In the genomic region with DNA sequence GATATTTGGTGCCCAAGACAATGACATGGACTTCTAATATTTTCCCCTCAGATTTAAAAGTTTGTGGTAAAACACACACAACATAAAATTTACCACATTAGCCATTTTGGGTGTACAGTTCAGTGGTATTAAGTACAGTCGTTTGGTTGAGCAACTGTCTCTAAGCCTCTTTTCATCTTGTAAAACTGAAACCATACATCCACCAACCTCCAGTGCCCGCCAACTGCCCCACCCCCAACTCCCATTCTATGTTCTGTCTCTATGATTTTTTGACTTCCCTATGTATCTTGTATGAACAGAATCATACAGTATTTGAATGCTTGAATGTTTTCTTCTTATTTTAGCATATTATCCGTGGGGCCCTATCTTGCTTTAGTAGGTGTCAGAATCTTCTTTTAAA, we compare ENCODE assay signal across 25 mouse cellular contexts. TPM values are rescaled to one million over a fixed set of nuclear protein-coding genes. Genes with fewer than 3 reads are reported as not detected.
A peak's percentile ranks its signal among the peaks of the same experiment; 100 is the strongest.
DNase-seq lines count a peak whose midpoint lies in the region; ATAC-seq and TF ChIP-seq lines count a peak whose summit lies in the region.
"Had no signal": no experiment of that assay in that cellular context is flagged by ENCODE, and none has a peak within 500 bp of the region (broad histone marks: within the 10 kb centered on the region; RNA-seq: fewer than 3 reads in every experiment).

No protein-coding gene starts in this region.

- TF ChIP-seq CTCF in kidney, adult 2 months (conservative IDR thresholded peaks at IDR 0.05; ENCODE audit: insufficient read depth, insufficient read length, low read depth, low read length), result no peak

- TF ChIP-seq POLR2A in kidney, adult 2 months (IDR thresholded peaks at IDR 0.05; ENCODE audit: low read depth, low read length), result no peak

- WGBS in kidney, adult 2 months, result 89% methylated on average over 3 of the region's 3 CpGs
- 78% methylated on average over 3 of the region's 3 CpGs for WGBS in forebrain, embryonic 11.5 days

- H3K9ac ChIP-seq in forebrain, embryonic 11.5 days (ENCODE audit: low read length), result no peak overlapping the region
- H3K9ac ChIP-seq: embryonic facial prominence, embryonic 15.5 days; forebrain, embryonic 13.5 days; hindbrain, embryonic 12.5 days; kidney, embryonic 15.5 days; liver, embryonic 12.5 days; liver, postnatal 0 days; midbrain, embryonic 13.5 days had no signal

- ATAC-seq in common myeloid progenitor, adult 5-6 weeks (replicated peaks; ENCODE audit: low read depth, poor library complexity, severe bottlenecking), result peak; percentile 53
- ATAC-seq in megakaryocyte progenitor cell, adult 5-6 weeks (replicated peaks; ENCODE audit: poor library complexity), result peak; percentile 36; the same call in 1 of the 2 replicates
- no peak for ATAC-seq in forebrain, embryonic 11.5 days (replicated peaks; ENCODE audit: low FRiP score)
- ATAC-seq: forebrain, embryonic 13.5 days; liver, embryonic 12.5 days; liver, postnatal 0 days; midbrain, embryonic 13.5 days had no signal

- H3K27ac ChIP-seq in kidney, adult 2 months (ENCODE audit: insufficient read depth, low read depth, low read length), result no peak overlapping the region
- H3K27ac ChIP-seq in forebrain, embryonic 11.5 days (ENCODE audit: low read depth, low read length), result no peak overlapping the region
- H3K27ac ChIP-seq: embryonic facial prominence, embryonic 15.5 days; forebrain, embryonic 13.5 days; hindbrain, embryonic 12.5 days; kidney, embryonic 15.5 days; liver, embryonic 12.5 days; midbrain, embryonic 13.5 days had no signal

- no peaks in the 10 kb centered on the region for H3K9me3 ChIP-seq in forebrain, embryonic 11.5 days (ENCODE audit: control insufficient read depth, low read length)
- H3K9me3 ChIP-seq: embryonic facial prominence, embryonic 15.5 days; forebrain, embryonic 13.5 days; hindbrain, embryonic 12.5 days; kidney, embryonic 15.5 days; liver, embryonic 12.5 days; megakaryocyte, embryonic 14.5 days; midbrain, embryonic 13.5 days had no signal

- H3K4me2 ChIP-seq in forebrain, embryonic 11.5 days (ENCODE audit: low read depth, low read length, severe bottlenecking), result no peak overlapping the region
- H3K4me2 ChIP-seq: embryonic facial prominence, embryonic 15.5 days; forebrain, embryonic 13.5 days; hindbrain, embryonic 12.5 days; kidney, embryonic 15.5 days; liver, embryonic 12.5 days; midbrain, embryonic 13.5 days had no signal

- H3K4me3 ChIP-seq in kidney, adult 2 months (ENCODE audit: insufficient read depth, low read depth, low read length), result no peak overlapping the region
- no peak overlapping the region for H3K4me3 ChIP-seq in forebrain, embryonic 11.5 days (ENCODE audit: low read depth, low read length)
- H3K4me3 ChIP-seq: embryonic facial prominence, embryonic 15.5 days; forebrain, embryonic 13.5 days; hindbrain, embryonic 12.5 days; kidney, embryonic 15.5 days; liver, embryonic 12.5 days; megakaryocyte, embryonic 14.5 days; midbrain, embryonic 13.5 days had no signal

- no peaks in the 10 kb centered on the region for H3K27me3 ChIP-seq in kidney, adult 2 months (replicated peaks; ENCODE audit: control insufficient read depth, insufficient read depth, low read length)
- H3K27me3 ChIP-seq in forebrain, embryonic 11.5 days (ENCODE audit: control insufficient read depth, insufficient read depth, low read length), result peaks cover 63% of the 10 kb centered on the region

- H3K4me1 ChIP-seq in kidney, adult 2 months (ENCODE audit: control insufficient read depth, insufficient read depth, low read length), result no peaks in the 10 kb centered on the region
- peaks cover 25% of the 10 kb centered on the region for H3K4me1 ChIP-seq in forebrain, embryonic 11.5 days (replicated peaks; ENCODE audit: control insufficient read depth, insufficient read depth, low read length)

- DNase-seq in 416B (ENCODE audit: low read depth), result peak; percentile 11
- DNase-seq in CD4-positive helper T cell, adult 2 months (ENCODE audit: low read depth, low spot score), result peak; percentile 69
- no peak for DNase-seq in kidney, adult 2 months
- no peak for DNase-seq in forebrain, embryonic 11.5 days (ENCODE audit: low spot score)
- DNase-seq in cerebellum, postnatal 10 days, result no peak
- DNase-seq in urinary bladder, postnatal 4 days (ENCODE audit: low spot score in 2 of 2), result no peak
- DNase-seq: adrenal gland, adult 8-10 months; cerebellum, adult 2 months; gastrocnemius, postnatal 10 days; kidney, adult 11 months; kidney, postnatal 25 days; layer of hippocampus, postnatal 36 days; left cerebral cortex, postnatal 4 days; liver, postnatal 0 days; lung, postnatal 36 days; right cerebral cortex, postnatal 25 days had no signal

- no peaks in the 10 kb centered on the region for H3K36me3 ChIP-seq in kidney, adult 2 months (ENCODE audit: control insufficient read depth, insufficient read depth, low read length)
- H3K36me3 ChIP-seq in forebrain, embryonic 11.5 days (ENCODE audit: control insufficient read depth, insufficient read depth, low read length), result no peaks in the 10 kb centered on the region
- H3K36me3 ChIP-seq: embryonic facial prominence, embryonic 15.5 days; hindbrain, embryonic 12.5 days; kidney, embryonic 15.5 days; liver, embryonic 12.5 days; midbrain, embryonic 13.5 days had no signal

RNA-seq across cellular contexts. Expression of a gene that starts 24.3 kb away (rescaled TPM):
- 1.2 and 1.9 TPM in 2 replicates for total RNA-seq in common myeloid progenitor, adult 5-6 weeks (2017)
- total RNA-seq in megakaryocyte progenitor cell, adult 5-6 weeks (2015), result 0.12 TPM in 1 of 2 replicates, not detected in the other
- total RNA-seq in megakaryocyte progenitor cell, adult 5-6 weeks (2017), result 0.29 and 1.2 TPM in 2 replicates
- polyA plus RNA-seq in kidney, adult 2 months (2012; rRNA removed), result 1.1 and 5.5 TPM in 2 replicates
- polyA plus RNA-seq in forebrain, embryonic 11.5 days (2014; fragmentation: Nextera tagmentation; extraction: Ambion mirVana), result 1.7 and 2.5 TPM in 2 replicates
- total RNA-seq: layer of hippocampus, postnatal 36 days had no signal

RNA-seq across cellular contexts. Expression of a gene that starts 49.2 kb away (rescaled TPM):
- 142 and 144 TPM in 2 replicates for total RNA-seq in common myeloid progenitor, adult 5-6 weeks (2017)
- 261 and 284 TPM in 2 replicates for total RNA-seq in megakaryocyte progenitor cell, adult 5-6 weeks (2015)
- 96.7 and 120 TPM in 2 replicates for total RNA-seq in megakaryocyte progenitor cell, adult 5-6 weeks (2017)
- polyA plus RNA-seq in kidney, adult 2 months (2012; rRNA removed), result 86.9 and 89.7 TPM in 2 replicates
- 28.9 and 35.3 TPM in 2 replicates for polyA plus RNA-seq in forebrain, embryonic 11.5 days (2014; fragmentation: Nextera tagmentation; extraction: Ambion mirVana)

Comparison
In these comparisons a context has a peak if more than half of its experiments do, and no peak if none do; other contexts are left out.
1. DNase-seq: peak in 416B (single experiment) and CD4-positive helper T cell, adult 2 months (single experiment); none in kidney, adult 2 months (single experiment), forebrain, embryonic 11.5 days (single experiment), cerebellum, postnatal 10 days (0 of 2) and urinary bladder, postnatal 4 days (0 of 2).